Mouse (Mus musculus) layer of hippocampus, adult 18-20 months (tissue): ENCODE results near the gene Polr2e. TPM values are rescaled to one million over a fixed set of nuclear protein-coding genes. Genes with fewer than 3 reads are reported as not detected.

Experiments used
- DNase-seq, 2 experiments: peaks; one replicate each; pipeline ENCODE4 v3.0.0; 2022; ENCODE audit warnings: low spot score in 2 of 2
- long read RNA-seq: library from polyadenylated mRNA; stranded (forward); transcript quantifications from one replicate; pipeline ENCODE4 v2.0.0, GENCODE M21; 2021
- total RNA-seq, 2 experiments: library from RNA; stranded (reverse); gene quantifications; 2 replicates each; pipeline ENCODE4 v1.2.3; 2021

Polr2e gene
- total RNA-seq, result 10 to 100 TPM; 88.2 to 93.9 TPM
- long read RNA-seq, transcript Polr2e-201 (7 exons, 1,148 nt), result major isoform, 51 of 56 reads
- long read RNA-seq, partial matches to known transcripts, result 2 of 56 reads
- long read RNA-seq, other reads (novel, unspliced or antisense), result 1 of 56 reads

GRCm38 (mm10) chr10:80039559-80039979 lies at the start of gene Polr2e:
Gene Polr2e, minus strand, starts transcription at chr10:80039795.
- DNase-seq, result peak; percentile 97 to 99

GRCm38 (mm10) chr10:80089146-80089545 lies 49.6 kb upstream of the Polr2e start:
- no peak for DNase-seq

- DNase-seq, result no peak
Measured at GRCm38 (mm10) chr10:80087483-80087882, 47.9 kb upstream of the Polr2e start.

GRCm38 (mm10) chr10:80086847-80087246 lies 47.3 kb upstream of the Polr2e start:
- no peak for DNase-seq

- DNase-seq, result peak in 1 of 2 experiments; percentile 34
Measured at GRCm38 (mm10) chr10:80084817-80085487, 45.4 kb upstream of the Polr2e start.

GRCm38 (mm10) chr10:80081075-80081474 lies 41.5 kb upstream of the Polr2e start:
- DNase-seq, result no peak

- DNase-seq, result no peak
Measured at GRCm38 (mm10) chr10:80080396-80081070, 40.9 kb upstream of the Polr2e start.

GRCm38 (mm10) chr10:80078366-80078765 lies 38.8 kb upstream of the Polr2e start:
- no peak for DNase-seq

GRCm38 (mm10) chr10:80077312-80077711 lies 37.7 kb upstream of the Polr2e start:
- DNase-seq, result no peak

GRCm38 (mm10) chr10:80076386-80076785 lies 36.8 kb upstream of the Polr2e start:
- DNase-seq, result no peak

GRCm38 (mm10) chr10:80075924-80076323 lies 36.3 kb upstream of the Polr2e start:
- no peak for DNase-seq

GRCm38 (mm10) chr10:80074813-80075601 lies 35.4 kb upstream of the Polr2e start:
- DNase-seq, result peak; percentile 32 to 63

GRCm38 (mm10) chr10:80072623-80073489 lies 33.3 kb upstream of the Polr2e start:
- DNase-seq, result no peak

GRCm38 (mm10) chr10:80071516-80071900 lies 31.9 kb upstream of the Polr2e start:
- DNase-seq, result no peak

GRCm38 (mm10) chr10:80070837-80071515 lies 31.4 kb upstream of the Polr2e start:
- DNase-seq, result peak; percentile 25 to 67

- DNase-seq, result no peak
Measured at GRCm38 (mm10) chr10:80069948-80070450, 30.4 kb upstream of the Polr2e start.

GRCm38 (mm10) chr10:80069251-80069650 lies 29.7 kb upstream of the Polr2e start:
- DNase-seq, result no peak

- DNase-seq, result no peak
Measured at GRCm38 (mm10) chr10:80063877-80064650, 24.5 kb upstream of the Polr2e start.

GRCm38 (mm10) chr10:80063104-80063503 lies 23.5 kb upstream of the Polr2e start:
- no peak for DNase-seq
